ENCODE assay signal across 8 mouse cellular contexts in genomic region chr1:93210213-93210641, GRCm38 (mm10). TPM values are rescaled to one million over a fixed set of nuclear protein-coding genes. Genes with fewer than 3 reads are reported as not detected.
A peak's percentile ranks its signal among the peaks of the same experiment; 100 is the strongest.
DNase-seq lines count a peak whose midpoint lies in the region; ATAC-seq and TF ChIP-seq lines count a peak whose summit lies in the region.

No protein-coding gene starts in this region.

- H3K9ac ChIP-seq in embryonic facial prominence, embryonic 12.5 days, result no peak overlapping the region
- H3K9ac ChIP-seq in neural tube, embryonic 14.5 days (replicated peaks; ENCODE audit: low read depth, low read length), result no peak overlapping the region

- H3K9me3 ChIP-seq in embryonic facial prominence, embryonic 12.5 days, result no peaks in the 10 kb centered on the region
- no peaks in the 10 kb centered on the region for H3K9me3 ChIP-seq in heart, embryonic 10.5 days
- H3K9me3 ChIP-seq in neural tube, embryonic 14.5 days (ENCODE audit: control insufficient read depth, low read length), result no peaks in the 10 kb centered on the region

- peaks cover 59% of the 10 kb centered on the region for H3K4me1 ChIP-seq in embryonic facial prominence, embryonic 12.5 days
- peaks cover 55% of the 10 kb centered on the region for H3K4me1 ChIP-seq in heart, embryonic 10.5 days
- H3K4me1 ChIP-seq in kidney, adult 2 months (ENCODE audit: control insufficient read depth, insufficient read depth, low read length), result no peaks in the 10 kb centered on the region; the same call in none of the 2 replicates
- H3K4me1 ChIP-seq in neural tube, embryonic 14.5 days (ENCODE audit: control insufficient read depth, insufficient read depth, low read length), result no peaks in the 10 kb centered on the region

- no peak for TF ChIP-seq POLR2A in kidney, adult 2 months (IDR thresholded peaks at IDR 0.05; ENCODE audit: low read depth, low read length)

- H3K4me2 ChIP-seq in embryonic facial prominence, embryonic 12.5 days (replicated peaks), result no peak overlapping the region
- no peak overlapping the region for H3K4me2 ChIP-seq in neural tube, embryonic 14.5 days (ENCODE audit: low read depth, low read length)

- DNase-seq in embryo, embryonic 11 days, result peak; percentile 47
- no peak for DNase-seq in embryo, embryonic 10 days (ENCODE audit: low spot score)
- DNase-seq in heart, embryonic 10.5 days (ENCODE audit: low spot score), result peak; percentile 78
- peak; percentile 77 for DNase-seq in kidney, adult 2 months
- peak; percentile 96 for DNase-seq in left cerebral cortex, postnatal 4 days
- DNase-seq in urinary bladder, postnatal 36 days (ENCODE audit: low spot score in 2 of 2), result peak; percentile 65 to 88

- TF ChIP-seq CTCF in kidney, adult 2 months (conservative IDR thresholded peaks at IDR 0.05; ENCODE audit: insufficient read depth, insufficient read length, low read depth, low read length), result no peak

- no peaks in the 10 kb centered on the region; the same call in 1 of the 2 replicates for H3K27me3 ChIP-seq in embryonic facial prominence, embryonic 12.5 days
- H3K27me3 ChIP-seq in heart, embryonic 10.5 days (ENCODE audit: insufficient read depth, poor library complexity, severe bottlenecking), result peaks cover 41% of the 10 kb centered on the region
- H3K27me3 ChIP-seq in kidney, adult 2 months (replicated peaks; ENCODE audit: control insufficient read depth, insufficient read depth, low read length), result no peaks in the 10 kb centered on the region
- no peaks in the 10 kb centered on the region for H3K27me3 ChIP-seq in neural tube, embryonic 14.5 days (ENCODE audit: control insufficient read depth, insufficient read depth, low read length)

- WGBS in embryonic facial prominence, embryonic 12.5 days, result 33% methylated on average over 9 of the region's 9 CpGs
- 35% methylated on average over 9 of the region's 9 CpGs for WGBS in heart, embryonic 10.5 days
- WGBS in kidney, adult 2 months, result 24% methylated on average over 9 of the region's 9 CpGs
- 27% methylated on average over 9 of the region's 9 CpGs for WGBS in neural tube, embryonic 14.5 days

- H3K4me3 ChIP-seq in embryonic facial prominence, embryonic 12.5 days, result no peak overlapping the region
- H3K4me3 ChIP-seq in heart, embryonic 10.5 days, result 0 out of 2 replicates have a peak overlapping the region, but pooled peaks have one; percentile 13
- H3K4me3 ChIP-seq in kidney, adult 2 months (ENCODE audit: insufficient read depth, low read depth, low read length), result no peak overlapping the region
- no peak overlapping the region for H3K4me3 ChIP-seq in neural tube, embryonic 14.5 days (ENCODE audit: low read depth, low read length)

- H3K27ac ChIP-seq in embryonic facial prominence, embryonic 12.5 days, result peak overlapping the region; percentile 89
- peak overlapping the region; percentile 80 for H3K27ac ChIP-seq in heart, embryonic 10.5 days
- 0 out of 2 replicates have a peak overlapping the region, but pooled peaks have one; percentile 22 for H3K27ac ChIP-seq in kidney, adult 2 months (ENCODE audit: insufficient read depth, low read depth, low read length)
- no peak overlapping the region for H3K27ac ChIP-seq in neural tube, embryonic 14.5 days (ENCODE audit: low read depth, low read length)

- intact Hi-C loops in left cerebral cortex, postnatal 4 days (cut with DNase I), result no loop called here

- H3K36me3 ChIP-seq in embryonic facial prominence, embryonic 12.5 days, result no peaks in the 10 kb centered on the region
- H3K36me3 ChIP-seq in heart, embryonic 10.5 days, result no peaks in the 10 kb centered on the region
- no peaks in the 10 kb centered on the region for H3K36me3 ChIP-seq in kidney, adult 2 months (ENCODE audit: control insufficient read depth, insufficient read depth, low read length)
- H3K36me3 ChIP-seq in neural tube, embryonic 14.5 days (ENCODE audit: control insufficient read depth, insufficient read depth, low read length), result no peaks in the 10 kb centered on the region

- ATAC-seq in embryonic facial prominence, embryonic 12.5 days (ENCODE audit: insufficient number of reproducible peaks, insufficient read depth, low FRiP score, low TSS enrichment), result peak; percentile 68; the same call in 1 of the 2 replicates
- ATAC-seq in neural tube, embryonic 14.5 days (ENCODE audit: low read depth), result peak; percentile 52; the same call in 1 of the 2 replicates

RNA-seq across cellular contexts. Expression of gene Sned1, which starts 25.4 kb away (rescaled TPM):
- 24.6 and 30.6 TPM in 2 replicates for polyA plus RNA-seq in embryonic facial prominence, embryonic 12.5 days (2016; fragmentation: Nextera tagmentation; extraction: Ambion mirVana)
- polyA plus RNA-seq in heart, embryonic 10.5 days (2016; fragmentation: Nextera tagmentation; extraction: Ambion mirVana), result 3.0 and 5.5 TPM in 2 replicates
- polyA plus RNA-seq in kidney, adult 2 months (2012; rRNA removed), result 8.8 and 10.0 TPM in 2 replicates
- 1 to 10 TPM; 8.4 to 8.6 TPM for total RNA-seq in left cerebral cortex, postnatal 4 days (2021)
- 2.8 and 9.6 TPM in 2 replicates for polyA plus RNA-seq in neural tube, embryonic 14.5 days (2014; fragmentation: Nextera tagmentation; extraction: Ambion mirVana)

RNA-seq across cellular contexts. Expression of gene Crocc2, which starts 41.7 kb away (rescaled TPM):
- polyA plus RNA-seq in embryonic facial prominence, embryonic 12.5 days (2016; fragmentation: Nextera tagmentation; extraction: Ambion mirVana), result 0.18 TPM in 2 replicates
- 0.14 and 0.30 TPM in 2 replicates for polyA plus RNA-seq in heart, embryonic 10.5 days (2016; fragmentation: Nextera tagmentation; extraction: Ambion mirVana)
- 0.03 and 0.04 TPM in 2 replicates for polyA plus RNA-seq in kidney, adult 2 months (2012; rRNA removed)
- under 1 TPM; 0.91 to 0.94 TPM for total RNA-seq in left cerebral cortex, postnatal 4 days (2021)
- polyA plus RNA-seq in neural tube, embryonic 14.5 days (2014; fragmentation: Nextera tagmentation; extraction: Ambion mirVana), result 0.08 and 0.14 TPM in 2 replicates

RNA-seq across cellular contexts. Expression of gene 2310007B03Rik, which starts 49.5 kb away (rescaled TPM):
- polyA plus RNA-seq in embryonic facial prominence, embryonic 12.5 days (2016; fragmentation: Nextera tagmentation; extraction: Ambion mirVana), result 0.09 and 0.19 TPM in 2 replicates
- polyA plus RNA-seq in heart, embryonic 10.5 days (2016; fragmentation: Nextera tagmentation; extraction: Ambion mirVana), result 0.06 and 0.30 TPM in 2 replicates
- polyA plus RNA-seq in kidney, adult 2 months (2012; rRNA removed), result 7.9 and 10.4 TPM in 2 replicates
- not detected for total RNA-seq in left cerebral cortex, postnatal 4 days (2021)
- polyA plus RNA-seq in neural tube, embryonic 14.5 days (2014; fragmentation: Nextera tagmentation; extraction: Ambion mirVana), result not detected in 2 replicates
